In genomic region chr5:77340033-77340432, GRCm38 (mm10) we compare ENCODE assay signal across 23 mouse cellular contexts. TPM values are rescaled to one million over a fixed set of nuclear protein-coding genes. Genes with fewer than 3 reads are reported as not detected.
A peak's percentile ranks its signal among the peaks of the same experiment; 100 is the strongest.
DNase-seq lines count a peak whose midpoint lies in the region; ATAC-seq and TF ChIP-seq lines count a peak whose summit lies in the region.
"Had no signal": no experiment of that assay in that cellular context is flagged by ENCODE, and none has a peak within 500 bp of the region (broad histone marks: within the 10 kb centered on the region; RNA-seq: fewer than 3 reads in every experiment).

No protein-coding gene starts in this region.

- H3K27me3 ChIP-seq in liver, adult 2 months (ENCODE audit: control insufficient read depth, insufficient read depth, low read length) = no peaks in the 10 kb centered on the region
- H3K27me3 ChIP-seq in liver, embryonic 11.5 days (replicated peaks; ENCODE audit: control insufficient read depth, insufficient read depth, low read length) = no peaks in the 10 kb centered on the region
- H3K27me3 ChIP-seq in liver, postnatal 0 days (ENCODE audit: insufficient read depth, low read length) = no peaks in the 10 kb centered on the region
- no peaks in the 10 kb centered on the region for H3K27me3 ChIP-seq in liver, embryonic 12.5 days (replicated peaks)
- H3K27me3 ChIP-seq: CH12.LX, Patski had no signal

- H3K9ac ChIP-seq in liver, adult 2 months (ENCODE audit: low read depth, low read length) = no peak overlapping the region
- no peak overlapping the region for H3K9ac ChIP-seq in liver, embryonic 11.5 days (ENCODE audit: low read depth, low read length)
- H3K9ac ChIP-seq in liver, postnatal 0 days (replicated peaks) = no peak overlapping the region
- H3K9ac ChIP-seq in liver, embryonic 12.5 days = no peak overlapping the region
- no peak overlapping the region for H3K9ac ChIP-seq in ES-E14 (ENCODE audit: insufficient read depth, low read depth, low read length, poor library complexity, severe bottlenecking)

- no peak for ATAC-seq in liver, embryonic 11.5 days (replicated peaks; ENCODE audit: low FRiP score)
- ATAC-seq in liver, postnatal 0 days = peak; percentile 97
- ATAC-seq in liver, embryonic 12.5 days = no peak
- ATAC-seq: activated CD4-positive, CD25-positive, alpha-beta regulatory T cell, adult 4 months; CD4-positive, CD25-positive, alpha-beta regulatory T cell, adult 4 months; Patski had no signal

- TF ChIP-seq EP300 in liver, postnatal 0 days (IDR thresholded peaks at IDR 0.05; ENCODE audit: low read depth) = no peak

- DNase-seq in heart, adult 11 months = peak; percentile 53
- DNase-seq in heart, postnatal 10 days = no peak
- peak; percentile 81 for DNase-seq in liver, adult 2 months (ENCODE audit: extremely low read depth, low read depth, low spot score)
- DNase-seq in liver, embryonic 11.5 days (ENCODE audit: low spot score) = no peak
- no peak for DNase-seq in liver, postnatal 0 days
- DNase-seq in ES-E14 (ENCODE audit: low read depth, low spot score) = no peak
- no peak for DNase-seq in kidney, adult 11 months
- DNase-seq: adrenal gland, adult 2 months; adrenal gland, adult 8-10 months; adrenal gland, postnatal 10 days; adrenal gland, postnatal 14 days; adrenal gland, postnatal 25 days; adrenal gland, postnatal 36 days; B cell, adult 2 months; cerebellum, adult 11 months; cerebellum, adult 11-12 months; cerebellum, adult 18-20 months had no signal

- H3K4me3 ChIP-seq in liver, adult 2 months (ENCODE audit: insufficient read depth, low read depth, low read length) = no peak overlapping the region
- no peak overlapping the region for H3K4me3 ChIP-seq in liver, embryonic 11.5 days (ENCODE audit: low read depth, low read length)
- no peak overlapping the region for H3K4me3 ChIP-seq in liver, postnatal 0 days (ENCODE audit: low read depth, low read length)
- no peak overlapping the region for H3K4me3 ChIP-seq in liver, embryonic 12.5 days
- no peak overlapping the region for H3K4me3 ChIP-seq in ES-E14 (ENCODE audit: insufficient read depth in 1 of 2, low read depth in 1 of 2, low read length in 2 of 2, poor library complexity in 1 of 2, severe bottlenecking in 1 of 2)

- peak overlapping the region; percentile 38; the same call in 1 of the 2 replicates for H3K27ac ChIP-seq in liver, adult 2 months (replicated peaks; ENCODE audit: insufficient read depth, low read depth, low read length)
- H3K27ac ChIP-seq in liver, embryonic 11.5 days (ENCODE audit: low read depth, low read length) = no peak overlapping the region
- peak overlapping the region; percentile 64 for H3K27ac ChIP-seq in liver, postnatal 0 days (ENCODE audit: low read depth)
- no peak overlapping the region for H3K27ac ChIP-seq in liver, embryonic 12.5 days
- 0 out of 2 replicates have a peak overlapping the region, but pooled peaks have one; percentile 6 for H3K27ac ChIP-seq in ES-E14 (ENCODE audit: insufficient read depth, low read depth, low read length, poor library complexity, severe bottlenecking)

- H3K79me2 ChIP-seq in liver, adult 2 months (ENCODE audit: control insufficient read depth, insufficient read depth, low read length) = no peaks in the 10 kb centered on the region; the same call in 1 of the 2 replicates

- no peak for TF ChIP-seq POLR2A in liver, adult 2 months (IDR thresholded peaks at IDR 0.05; ENCODE audit: extremely low read depth, insufficient read depth, low read length)

- H3K9me3 ChIP-seq in liver, embryonic 11.5 days (ENCODE audit: control insufficient read depth, low read length) = no peaks in the 10 kb centered on the region
- no peaks in the 10 kb centered on the region for H3K9me3 ChIP-seq in liver, postnatal 0 days (ENCODE audit: low read length)
- H3K9me3 ChIP-seq in liver, embryonic 12.5 days (replicated peaks) = no peaks in the 10 kb centered on the region
- H3K9me3 ChIP-seq in ES-E14 (ENCODE audit: control insufficient read depth, insufficient read depth, low read depth, low read length) = no peaks in the 10 kb centered on the region
- H3K9me3 ChIP-seq: G1E had no signal

- H3K36me3 ChIP-seq in liver, adult 2 months (ENCODE audit: control insufficient read depth, insufficient read depth, low read length) = peaks cover 64% of the 10 kb centered on the region
- H3K36me3 ChIP-seq in liver, embryonic 11.5 days (ENCODE audit: control insufficient read depth, insufficient read depth, low read length) = peaks cover 48% of the 10 kb centered on the region
- peaks cover 78% of the 10 kb centered on the region for H3K36me3 ChIP-seq in liver, postnatal 0 days (replicated peaks; ENCODE audit: insufficient read depth, low read length)
- H3K36me3 ChIP-seq in liver, embryonic 12.5 days = peaks cover 100% of the 10 kb centered on the region
- peaks cover 49% of the 10 kb centered on the region for H3K36me3 ChIP-seq in ES-E14 (ENCODE audit: control insufficient read depth, insufficient read depth, low read length, poor library complexity, severe bottlenecking)

- H3K4me2 ChIP-seq in liver, embryonic 11.5 days = no peak overlapping the region
- no peak overlapping the region for H3K4me2 ChIP-seq in liver, postnatal 0 days (ENCODE audit: low read depth, low read length)
- H3K4me2 ChIP-seq in liver, embryonic 12.5 days = no peak overlapping the region

- peaks cover 4% of the 10 kb centered on the region; the same call in 1 of the 2 replicates for H3K4me1 ChIP-seq in liver, adult 2 months (ENCODE audit: control insufficient read depth, insufficient read depth, low read length)
- H3K4me1 ChIP-seq in liver, embryonic 11.5 days (replicated peaks; ENCODE audit: control insufficient read depth, insufficient read depth, low read length) = no peaks in the 10 kb centered on the region
- no peaks in the 10 kb centered on the region for H3K4me1 ChIP-seq in liver, postnatal 0 days (ENCODE audit: insufficient read depth)
- no peaks in the 10 kb centered on the region for H3K4me1 ChIP-seq in liver, embryonic 12.5 days
- no peaks in the 10 kb centered on the region for H3K4me1 ChIP-seq in ES-E14 (ENCODE audit: control insufficient read depth in 2 of 2, insufficient read depth in 2 of 2, low read length in 2 of 2, poor library complexity in 1 of 2)

- 33% methylated on average over 4 of the region's 4 CpGs for WGBS in liver, adult 2 months
- 83% methylated on average over 4 of the region's 4 CpGs for WGBS in liver, embryonic 11.5 days
- WGBS in liver, postnatal 0 days (ENCODE audit: insufficient replicate concordance) = 82% methylated on average over 4 of the region's 4 CpGs
- WGBS in liver, embryonic 12.5 days (ENCODE audit: insufficient replicate concordance) = 79% methylated on average over 4 of the region's 4 CpGs

- intact Hi-C loops in heart, postnatal 10 days (cut with DNase I) = no loop called here

- in situ Hi-C loops in ES-E14 (cut with MboI; ENCODE audit: low sequenced_read_pairs in 2 of 2, unreplicated experiment in 2 of 2) = no loop called here

- TF ChIP-seq CTCF in liver, adult 2 months (IDR thresholded peaks at IDR 0.05; ENCODE audit: low read depth, low read length) = no peak
- no peak for TF ChIP-seq CTCF in liver, postnatal 0 days (IDR thresholded peaks at IDR 0.05; ENCODE audit: low read depth)

TF ChIP-seq in ES-E14, 5 proteins besides CTCF, POLR2A, EP300 and RAD21:
- TF ChIP-seq ZNF384 (IDR thresholded peaks at IDR 0.05; ENCODE audit: low read depth, low read length) (no peak), MAFK (IDR thresholded peaks at IDR 0.05; ENCODE audit: insufficient read depth, low read depth, low read length) (no peak), ZC3H11A (IDR thresholded peaks at IDR 0.05; ENCODE audit: borderline replicate concordance, low read depth, low read length) (no peak)

RNA-seq across cellular contexts. Expression of gene Polr2b, which starts 30.1 kb away (rescaled TPM):
- 10 to 100 TPM; 33.3 to 36.2 TPM for total RNA-seq in heart, postnatal 10 days (2021)
- 31.6 and 43.3 TPM in 2 replicates for total RNA-seq in liver, adult 2 months (2014; rRNA removed)
- polyA plus RNA-seq in liver, adult 2 months (2012; rRNA removed) = 24.3 and 31.0 TPM in 2 replicates
- polyA plus RNA-seq in liver, embryonic 11.5 days (2014; fragmentation: Nextera tagmentation; extraction: Ambion mirVana) = 70.0 and 81.3 TPM in 2 replicates
- polyA plus RNA-seq in liver, postnatal 0 days (2015; fragmentation: Nextera tagmentation; extraction: Ambion mirVana) = 16.4 and 18.6 TPM in 2 replicates
- polyA plus RNA-seq in liver, embryonic 12.5 days (2016; fragmentation: Nextera tagmentation; extraction: Ambion mirVana) = 46.0 and 49.1 TPM in 2 replicates
- 151 and 184 TPM in 2 replicates for total RNA-seq in ES-E14 (2012; rRNA removed)

RNA-seq across cellular contexts. Expression of gene Noa1, which starts 30.1 kb away (rescaled TPM):
- 10 to 100 TPM; 14.4 to 17.0 TPM for total RNA-seq in heart, postnatal 10 days (2021)
- 4.2 and 6.2 TPM in 2 replicates for total RNA-seq in liver, adult 2 months (2014; rRNA removed)
- polyA plus RNA-seq in liver, adult 2 months (2012; rRNA removed) = 7.5 and 8.6 TPM in 2 replicates
- 57.7 and 61.8 TPM in 2 replicates for polyA plus RNA-seq in liver, embryonic 11.5 days (2014; fragmentation: Nextera tagmentation; extraction: Ambion mirVana)
- polyA plus RNA-seq in liver, postnatal 0 days (2015; fragmentation: Nextera tagmentation; extraction: Ambion mirVana) = 8.2 and 10.5 TPM in 2 replicates
- 40.7 and 44.9 TPM in 2 replicates for polyA plus RNA-seq in liver, embryonic 12.5 days (2016; fragmentation: Nextera tagmentation; extraction: Ambion mirVana)
- 19.6 and 30.8 TPM in 2 replicates for total RNA-seq in ES-E14 (2012; rRNA removed)

Comparison
In these comparisons a context has a peak if more than half of its experiments do, and no peak if none do; other contexts are left out.
1. DNase-seq: peak in heart, adult 11 months (single experiment) and liver, adult 2 months (single experiment); none in heart, postnatal 10 days (0 of 2), liver, embryonic 11.5 days (single experiment), liver, postnatal 0 days (single experiment), ES-E14 (single experiment) and kidney, adult 11 months (single experiment).
2. H3K27ac ChIP-seq: peak in liver, adult 2 months (single experiment), liver, postnatal 0 days (single experiment) and ES-E14 (single experiment); none in liver, embryonic 11.5 days (single experiment) and liver, embryonic 12.5 days (single experiment).